Mouse (Mus musculus): Measurements from ENCODE around the gene Copz1. TPM values are rescaled to one million over a fixed set of nuclear protein-coding genes. Genes with fewer than 3 reads are reported as not detected.
A peak's percentile ranks its signal among the peaks of the same experiment; 100 is the strongest.

Gene Copz1
- total and polyA plus RNA-seq, 2 experiments, result 55.9 to 142 TPM

GRCm38 (mm10) chr15:103301547-103302340, 29.2 kb downstream of the Copz1 start:
- Histone ChIP-seq H3K27me3 (ENCODE audit: control insufficient read depth, insufficient read depth, low read length) (no peaks in the 10 kb centered on the region), H3K4me3 (ENCODE audit: insufficient read depth, low read depth, low read length) (no peak overlapping the region), H3K4me1 (ENCODE audit: control insufficient read depth, insufficient read depth, low read length) (peaks cover 13% of the 10 kb centered on the region), H3K27ac (replicated peaks; ENCODE audit: insufficient read depth, low read depth, low read length) (no peak overlapping the region), H3K79me2 (ENCODE audit: control insufficient read depth, insufficient read depth, low read length) (no peaks in the 10 kb centered on the region), H3K9ac (ENCODE audit: low read depth, low read length) (no peak overlapping the region), H3K36me3 (ENCODE audit: control insufficient read depth, insufficient read depth, low read length) (peaks cover 25% of the 10 kb centered on the region)
- TF ChIP-seq CTCF (IDR thresholded peaks at IDR 0.05; ENCODE audit: low read depth, low read length) (no peak), POLR2A (IDR thresholded peaks at IDR 0.05; ENCODE audit: extremely low read depth, insufficient read depth, low read length) (no peak)
- 73% methylated on average over 5 of the region's 5 CpGs for WGBS
- no peak for DNase-seq (ENCODE audit: extremely low read depth, low read depth, low spot score)

- 75% methylated on average over 6 of the region's 6 CpGs for WGBS
- H3K27me3 ChIP-seq (ENCODE audit: control insufficient read depth, insufficient read depth, low read length), result no peaks in the 10 kb centered on the region
- H3K4me1 ChIP-seq (ENCODE audit: control insufficient read depth, insufficient read depth, low read length), result peaks cover 18% of the 10 kb centered on the region
Observed at GRCm38 (mm10) chr15:103302341-103303021, 30.0 kb downstream of the Copz1 start.

GRCm38 (mm10) chr15:103303916-103304615, 31.6 kb downstream of the Copz1 start:
- Histone ChIP-seq H3K9ac (ENCODE audit: low read depth, low read length) (peak overlapping the region; percentile 15; the same call in 1 of the 2 replicates), H3K4me1 (ENCODE audit: control insufficient read depth, insufficient read depth, low read length) (peaks cover 28% of the 10 kb centered on the region), H3K27ac (replicated peaks; ENCODE audit: insufficient read depth, low read depth, low read length) (peak overlapping the region; percentile 68; the same call in 1 of the 2 replicates), H3K27me3 (ENCODE audit: control insufficient read depth, insufficient read depth, low read length) (no peaks in the 10 kb centered on the region), H3K36me3 (ENCODE audit: control insufficient read depth, insufficient read depth, low read length) (peaks cover 3% of the 10 kb centered on the region; the same call in 1 of the 2 replicates), H3K4me3 (ENCODE audit: insufficient read depth, low read depth, low read length) (no peak overlapping the region), H3K79me2 (ENCODE audit: control insufficient read depth, insufficient read depth, low read length) (no peaks in the 10 kb centered on the region)
- no peak for DNase-seq (ENCODE audit: extremely low read depth, low read depth, low spot score)
- 28% methylated on average over 8 of the region's 8 CpGs for WGBS
- TF ChIP-seq POLR2A (IDR thresholded peaks at IDR 0.05; ENCODE audit: extremely low read depth, insufficient read depth, low read length), result no peak
- TF ChIP-seq CTCF (IDR thresholded peaks at IDR 0.05; ENCODE audit: low read depth, low read length), result no peak

More at GRCm38 (mm10) chr15:103302341-103303021, 30.0 kb downstream of the Copz1 start:
- TF ChIP-seq CTCF (IDR thresholded peaks at IDR 0.05; ENCODE audit: low read depth, low read length) (no peak), POLR2A (IDR thresholded peaks at IDR 0.05; ENCODE audit: extremely low read depth, insufficient read depth, low read length) (no peak)
- H3K9ac ChIP-seq (ENCODE audit: low read depth, low read length), result no peak overlapping the region
- no peak overlapping the region for H3K27ac ChIP-seq (replicated peaks; ENCODE audit: insufficient read depth, low read depth, low read length)
- peaks cover 19% of the 10 kb centered on the region for H3K36me3 ChIP-seq (ENCODE audit: control insufficient read depth, insufficient read depth, low read length)
- DNase-seq (ENCODE audit: extremely low read depth, low read depth, low spot score), result no peak
- H3K79me2 ChIP-seq (ENCODE audit: control insufficient read depth, insufficient read depth, low read length), result no peaks in the 10 kb centered on the region
- no peak overlapping the region for H3K4me3 ChIP-seq (ENCODE audit: insufficient read depth, low read depth, low read length)

GRCm38 (mm10) chr15:103304616-103304969, 32.1 kb downstream of the Copz1 start:
- TF ChIP-seq CTCF (IDR thresholded peaks at IDR 0.05; ENCODE audit: low read depth, low read length), result no peak
- TF ChIP-seq POLR2A (IDR thresholded peaks at IDR 0.05; ENCODE audit: extremely low read depth, insufficient read depth, low read length), result no peak
- no peak for DNase-seq (ENCODE audit: extremely low read depth, low read depth, low spot score)
- Histone ChIP-seq H3K79me2 (ENCODE audit: control insufficient read depth, insufficient read depth, low read length) (no peaks in the 10 kb centered on the region), H3K4me1 (ENCODE audit: control insufficient read depth, insufficient read depth, low read length) (peaks cover 30% of the 10 kb centered on the region), H3K4me3 (ENCODE audit: insufficient read depth, low read depth, low read length) (peak overlapping the region; percentile 57), H3K27ac (replicated peaks; ENCODE audit: insufficient read depth, low read depth, low read length) (peak overlapping the region; percentile 68), H3K9ac (ENCODE audit: low read depth, low read length) (peak overlapping the region; percentile 71), H3K27me3 (ENCODE audit: control insufficient read depth, insufficient read depth, low read length) (no peaks in the 10 kb centered on the region), H3K36me3 (ENCODE audit: control insufficient read depth, insufficient read depth, low read length) (peaks cover under 1% of the 10 kb centered on the region; the same call in 1 of the 2 replicates)
- WGBS, result 4% methylated on average over 9 of the region's 9 CpGs

GRCm38 (mm10) chr15:103305070-103305678, 32.7 kb downstream of the Copz1 start:
- Histone ChIP-seq H3K4me1 (ENCODE audit: control insufficient read depth, insufficient read depth, low read length) (peaks cover 30% of the 10 kb centered on the region), H3K79me2 (ENCODE audit: control insufficient read depth, insufficient read depth, low read length) (no peaks in the 10 kb centered on the region), H3K27ac (replicated peaks; ENCODE audit: insufficient read depth, low read depth, low read length) (peak overlapping the region; percentile 99), H3K36me3 (ENCODE audit: control insufficient read depth, insufficient read depth, low read length) (no peaks in the 10 kb centered on the region), H3K27me3 (ENCODE audit: control insufficient read depth, insufficient read depth, low read length) (no peaks in the 10 kb centered on the region), H3K9ac (ENCODE audit: low read depth, low read length) (peak overlapping the region; percentile 85), H3K4me3 (ENCODE audit: insufficient read depth, low read depth, low read length) (peak overlapping the region; percentile 59)
- whole genome bisulfite sequencing, result under 1% methylated on average over 71 of the region's 71 CpGs
- peak; percentile 98 for DNase-seq (ENCODE audit: extremely low read depth, low read depth, low spot score)
- TF ChIP-seq CTCF (IDR thresholded peaks at IDR 0.05; ENCODE audit: low read depth, low read length) (no peak), POLR2A (IDR thresholded peaks at IDR 0.05; ENCODE audit: extremely low read depth, insufficient read depth, low read length) (peak; percentile 94)

Data from liver, adult 2 months (tissue).